Mouse (Mus musculus) gastrocnemius, adult 2 months (tissue): ENCODE data around the gene Caap1. TPM values are rescaled to one million over a fixed set of nuclear protein-coding genes. Genes with fewer than 3 reads are reported as not detected.

Experiments
- DNase-seq: peaks from one replicate; pipeline ENCODE4 v3.0.0; 2022
- H3K27ac ChIP-seq: fragments of 200-600 bp; 2 replicates; pipeline ENCODE4 v1.8.1; 2022; ENCODE audit warnings: mild to moderate bottlenecking
- H3K4me3 ChIP-seq: fragments of 200-600 bp; 2 replicates; pipeline ENCODE4 v1.8.1; 2022; ENCODE audit warnings: mild to moderate bottlenecking, moderate library complexity
- CTCF ChIP-seq: fragments of 200-600 bp; IDR thresholded peaks from 2 replicates; pipeline ENCODE4 v1.8.1; 2022; ENCODE audit warnings: antibody characterized with exemption, mild to moderate bottlenecking, moderate library complexity
- intact Hi-C: fragments of 180-260 bp; cut with DNase I; formaldehyde crosslinking; loops from one replicate; pipeline ENCODE4 v1.15.1; 2025
- total RNA-seq, 2 experiments: library from RNA; stranded (reverse); gene quantifications; 2 replicates each; pipeline ENCODE4 v1.2.3; 2021

Gene Caap1
- total RNA-seq, 2 experiments from 2014 or later, result 2.8 to 3.0 TPM

DNA sequence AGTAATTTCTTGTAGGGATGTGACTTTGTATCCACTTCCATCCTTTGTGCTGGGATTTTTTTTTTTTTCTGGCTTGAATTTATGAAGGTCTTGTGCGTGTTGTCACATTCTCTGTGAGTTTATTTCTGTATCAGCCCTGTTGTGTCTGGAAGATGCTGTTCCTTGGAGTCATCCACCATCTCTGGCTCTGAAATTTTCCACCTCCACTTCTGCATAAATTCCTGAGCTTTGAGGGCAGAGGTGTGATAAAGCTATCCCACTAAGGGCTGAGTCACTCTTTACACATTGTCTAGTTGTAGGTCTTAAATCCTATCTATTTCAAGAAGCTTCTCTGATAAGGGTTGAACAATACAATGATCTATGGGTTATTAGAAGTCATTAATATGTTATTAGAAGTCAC, 101.7 kb downstream of the Caap1 start:
- intact Hi-C loops, result no loop called here
- DNase-seq, result no peak
- no peak for TF ChIP-seq CTCF
- Histone ChIP-seq H3K4me3 (no peak overlapping the region), H3K27ac (no peak overlapping the region)

Other genes with a start within 250 kb of the Caap1 start
- gene Gm10306, start 250 bp downstream of the Caap1 start, total RNA-seq, result not detected
- 10 to 100 TPM; 34.0 to 38.5 TPM for gene Plaa, start 46.4 kb upstream of the Caap1 start, total RNA-seq
- 1 to 10 TPM; 4.7 to 8.5 TPM for gene Ift74, start 57.7 kb upstream of the Caap1 start, total RNA-seq
- not detected for gene Lrrc19, start 93.3 kb upstream of the Caap1 start, total RNA-seq
- gene Tek, start 182.5 kb upstream of the Caap1 start, total RNA-seq, result 10 to 100 TPM; 14.4 to 17.0 TPM